Mouse (Mus musculus) left cerebral cortex, postnatal 10 days (tissue): ENCODE measurements at regions not wholly inside any gene's neighbourhood (a gene's known extent, or its start where the extent isn't known, plus 50 kb on each side); places are given as distances from the start of the nearest gene placed in this dataset.

Experiments used
- DNase-seq, 2 experiments: peaks; one replicate each; pipeline ENCODE4 v3.0.0; 2021 to 2022; ENCODE audit warnings: low spot score in 2 of 2, mixed read lengths in 1 of 2; ENCODE audit errors: extremely low spot score in 1 of 2
- intact Hi-C: fragments of 180-260 bp; cut with DNase I; formaldehyde crosslinking; loops from one replicate; pipeline ENCODE4 v1.15.1; 2025

- no peak for DNase-seq
- intact Hi-C loops = no loop called here
Measured at GRCm38 (mm10) chr7:79201246-79201645, 52.4 kb upstream of the Mfge8 start.

DNA sequence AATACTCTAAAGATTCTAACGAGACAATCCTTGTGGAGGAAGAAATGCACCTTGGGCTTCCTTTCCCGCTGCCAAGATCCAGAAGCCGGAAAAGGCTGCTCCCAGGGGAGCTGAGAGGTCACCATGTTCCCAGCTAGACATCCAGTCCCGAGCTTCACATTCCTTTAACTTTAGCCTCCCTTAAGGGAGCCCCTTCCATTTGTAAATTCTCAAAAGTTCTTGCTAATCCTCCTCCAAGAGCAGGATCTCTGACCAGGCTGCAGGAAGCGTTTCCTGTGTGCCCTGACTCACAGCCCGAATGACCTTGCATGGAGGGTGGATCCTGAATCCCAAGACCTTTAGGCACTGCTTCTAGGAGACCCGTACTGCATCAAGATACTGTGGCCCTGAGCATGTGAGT, 53.5 kb upstream of the Mfge8 start:
- peak in 1 of 2 experiments; percentile 73 for DNase-seq
- intact Hi-C loops = no loop called here

- DNase-seq = no peak
- intact Hi-C loops = no loop called here
Measured at GRCm38 (mm10) chr7:79203481-79203880, 54.6 kb upstream of the Mfge8 start.

- no peak for DNase-seq
Measured at GRCm38 (mm10) chr7:79207140-79207539, 58.3 kb upstream of the Mfge8 start.

DNA sequence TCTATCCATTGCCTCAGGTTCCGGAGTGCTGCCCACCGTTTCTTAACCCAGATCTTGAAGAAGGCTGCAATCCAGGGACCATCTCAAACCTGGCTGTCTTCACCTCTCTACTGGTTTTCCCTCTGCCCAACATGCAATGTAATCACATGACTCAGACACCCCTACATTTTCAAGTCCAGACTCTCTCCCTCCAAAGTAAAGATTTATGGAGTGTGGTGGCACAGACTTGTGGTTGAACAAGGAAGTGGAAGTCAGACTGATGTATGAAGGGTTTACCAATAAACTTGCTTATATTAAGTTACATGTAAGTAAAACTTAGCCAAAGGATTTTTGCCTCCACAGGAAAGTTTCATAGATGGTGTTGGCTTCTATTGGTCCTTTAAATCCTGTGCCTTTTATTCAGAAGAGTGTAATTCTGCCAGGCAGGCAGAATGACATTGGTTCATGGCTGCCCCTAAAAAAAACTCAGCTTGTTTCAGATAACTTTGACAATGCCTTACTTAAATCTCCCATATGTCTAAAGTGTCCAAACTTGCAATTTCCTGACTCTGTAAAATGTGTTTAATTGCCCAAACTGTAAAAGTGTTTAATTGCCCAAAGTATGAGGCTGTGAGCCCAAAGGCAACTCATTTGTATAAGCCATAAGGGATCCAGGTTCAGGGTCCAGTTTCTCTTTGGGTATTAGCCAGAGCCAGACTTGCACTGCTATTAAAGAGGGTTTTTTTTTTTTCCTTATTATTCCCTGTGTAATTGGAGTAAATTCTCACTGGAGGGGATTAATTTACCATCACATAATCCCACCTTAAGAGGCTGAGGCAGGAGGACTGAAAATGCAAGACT, 61.7 kb upstream of the Mfge8 start:
- intact Hi-C loops = no loop called here
- no peak for DNase-seq

More at GRCm38 (mm10) chr7:79207140-79207539, 58.3 kb upstream of the Mfge8 start:
- intact Hi-C loops = no loop called here

DNA sequence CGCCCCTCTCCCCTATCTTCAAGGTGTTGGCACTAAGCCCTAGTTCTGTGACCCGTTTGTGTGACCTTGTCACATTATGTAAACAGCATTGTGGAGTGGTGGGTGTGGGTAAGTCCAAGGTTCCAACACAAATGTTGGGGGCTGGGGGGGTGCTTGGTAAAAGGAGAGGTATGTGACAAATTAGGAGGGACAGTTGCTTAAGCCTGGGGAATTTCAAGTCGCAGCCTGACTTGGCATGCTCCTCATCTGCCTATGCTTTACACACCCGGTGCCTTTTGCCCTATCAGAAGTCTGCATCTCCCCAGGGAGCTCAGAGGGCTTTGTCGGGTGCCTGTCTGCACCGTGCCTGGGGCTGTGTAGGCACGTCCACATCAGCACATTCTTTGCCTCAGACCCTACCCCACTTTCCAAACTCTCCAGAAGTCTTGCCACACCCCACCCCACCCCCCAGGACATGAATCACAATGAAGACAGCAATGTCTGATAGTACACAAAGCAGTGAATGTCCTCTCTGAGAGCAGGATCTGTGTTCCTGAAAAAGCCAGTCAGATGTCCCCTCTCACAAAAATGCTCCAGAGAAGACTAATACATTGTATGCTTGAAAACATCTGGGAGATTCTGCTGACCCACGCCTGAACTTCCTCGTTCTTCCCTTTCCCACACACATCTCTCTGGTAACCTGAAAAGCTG, 61.6 kb upstream of the Abhd2 start:
- intact Hi-C loops = no loop called here
- DNase-seq = peak in 1 of 2 experiments; percentile 29

- DNase-seq = no peak
- intact Hi-C loops = no loop called here
Measured at GRCm38 (mm10) chr7:79212231-79212630, 60.8 kb upstream of the Abhd2 start.

GRCm38 (mm10) chr7:79215001-79215400, 58.0 kb upstream of the Abhd2 start:
- DNase-seq = no peak
- intact Hi-C loops = no loop called here

GRCm38 (mm10) chr7:79217232-79217631, 55.8 kb upstream of the Abhd2 start:
- no peak for DNase-seq
- intact Hi-C loops = no loop called here

GRCm38 (mm10) chr7:79222626-79223335, 50.2 kb upstream of the Abhd2 start:
- no peak for DNase-seq
- intact Hi-C loops = no loop called here
